Mouse (Mus musculus) ovary, adult 18-20 months (tissue): ENCODE measurements around the gene Kdm2b.

Source experiments
- DNase-seq: peaks from one replicate; pipeline ENCODE4 v3.0.0; 2022; ENCODE audit warnings: low spot score, mixed read lengths

The Kdm2b gene

DNA sequence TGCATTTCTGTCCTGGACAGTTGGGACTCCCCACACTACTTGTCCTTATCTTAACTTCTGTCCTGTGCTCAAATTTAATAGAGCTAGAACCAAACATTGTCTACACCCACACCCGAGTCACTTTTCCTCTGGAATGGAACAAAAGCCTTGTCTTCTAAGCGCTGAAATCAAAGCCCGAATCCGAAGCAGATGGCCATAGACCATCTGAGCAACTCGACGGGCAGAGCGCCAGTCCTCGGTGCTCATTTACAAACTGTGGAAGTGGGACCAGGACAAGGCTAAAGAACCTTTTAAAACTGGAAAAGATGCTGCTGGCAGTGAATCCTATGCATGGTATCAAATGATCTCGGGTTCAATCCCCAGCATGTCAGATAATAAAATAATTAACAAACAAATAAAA, 17.5 kb downstream of the Kdm2b start:
- no peak for DNase-seq

GRCm38 (mm10) chr5:122971438-122971837, 18.2 kb downstream of the Kdm2b start:
- no peak for DNase-seq

DNA sequence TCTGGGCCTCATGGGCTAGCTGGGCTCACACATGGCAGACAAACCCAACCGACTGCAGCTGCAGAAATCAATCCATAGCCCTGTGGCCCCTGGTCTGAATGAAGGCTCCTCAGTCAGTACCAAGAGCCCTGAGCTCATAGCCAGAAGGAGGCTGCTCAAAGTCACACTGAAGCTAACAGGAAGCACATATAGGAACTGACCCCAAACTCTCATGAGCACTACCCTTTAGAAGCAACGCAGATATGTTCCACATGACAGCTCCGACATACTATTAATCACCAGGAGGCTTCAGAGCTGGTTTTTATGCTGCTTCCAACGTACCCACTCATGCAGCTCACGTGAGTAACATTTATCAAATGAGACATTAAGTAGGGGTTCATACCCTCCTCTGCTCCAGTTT, 19.6 kb downstream of the Kdm2b start:
- DNase-seq: no peak

GRCm38 (mm10) chr5:122968322-122968721, 21.3 kb downstream of the Kdm2b start:
- DNase-seq: peak; percentile 36

DNA sequence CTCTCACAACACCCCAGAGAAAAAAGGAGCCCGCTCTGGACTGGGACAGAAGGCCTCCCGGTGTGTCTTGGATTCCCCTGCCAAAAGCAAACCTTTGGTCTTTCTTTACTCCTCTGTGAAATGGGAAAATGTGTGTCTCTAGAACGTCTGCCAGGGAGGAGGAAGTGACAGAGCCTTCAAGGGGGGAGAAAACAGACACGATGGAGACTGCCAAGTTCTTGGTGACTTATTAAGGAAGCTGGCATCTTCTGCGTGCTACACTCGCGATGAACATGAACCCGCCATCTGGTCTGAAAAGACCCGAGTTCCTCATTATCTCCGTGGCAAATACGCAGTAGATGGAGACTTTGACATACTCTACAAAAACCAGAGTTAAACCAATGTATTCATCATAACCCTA, 24.2 kb downstream of the Kdm2b start:
- no peak for DNase-seq

DNA sequence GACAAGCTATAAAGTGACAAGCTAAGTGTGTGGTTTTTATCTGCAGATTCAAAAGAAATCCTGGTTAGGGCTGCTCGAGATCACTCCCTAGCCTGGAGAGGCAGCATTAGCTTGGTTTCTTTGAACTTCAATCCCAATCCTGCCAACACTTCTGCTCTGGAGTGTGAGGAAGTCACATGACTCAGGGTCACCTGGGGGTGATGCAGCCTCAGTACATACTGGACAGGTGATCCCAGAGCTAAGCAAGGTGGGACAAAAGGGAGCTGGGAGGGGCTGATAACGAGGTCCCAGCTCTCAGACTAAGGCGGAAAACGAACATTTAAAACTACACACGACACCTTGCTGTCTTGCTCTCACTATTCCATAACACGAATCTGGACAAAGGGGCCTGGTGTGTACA, 24.8 kb downstream of the Kdm2b start:
- no peak for DNase-seq

- DNase-seq: no peak
These were observed 27.7 kb downstream of the Kdm2b start for GRCm38 (mm10) chr5:122961905-122962304.

GRCm38 (mm10) chr5:122959391-122959790, 30.2 kb downstream of the Kdm2b start:
- DNase-seq: no peak

GRCm38 (mm10) chr5:122956059-122956458, 33.6 kb downstream of the Kdm2b start:
- no peak for DNase-seq

GRCm38 (mm10) chr5:122951913-122952641, 37.5 kb downstream of the Kdm2b start:
- no peak for DNase-seq

DNA sequence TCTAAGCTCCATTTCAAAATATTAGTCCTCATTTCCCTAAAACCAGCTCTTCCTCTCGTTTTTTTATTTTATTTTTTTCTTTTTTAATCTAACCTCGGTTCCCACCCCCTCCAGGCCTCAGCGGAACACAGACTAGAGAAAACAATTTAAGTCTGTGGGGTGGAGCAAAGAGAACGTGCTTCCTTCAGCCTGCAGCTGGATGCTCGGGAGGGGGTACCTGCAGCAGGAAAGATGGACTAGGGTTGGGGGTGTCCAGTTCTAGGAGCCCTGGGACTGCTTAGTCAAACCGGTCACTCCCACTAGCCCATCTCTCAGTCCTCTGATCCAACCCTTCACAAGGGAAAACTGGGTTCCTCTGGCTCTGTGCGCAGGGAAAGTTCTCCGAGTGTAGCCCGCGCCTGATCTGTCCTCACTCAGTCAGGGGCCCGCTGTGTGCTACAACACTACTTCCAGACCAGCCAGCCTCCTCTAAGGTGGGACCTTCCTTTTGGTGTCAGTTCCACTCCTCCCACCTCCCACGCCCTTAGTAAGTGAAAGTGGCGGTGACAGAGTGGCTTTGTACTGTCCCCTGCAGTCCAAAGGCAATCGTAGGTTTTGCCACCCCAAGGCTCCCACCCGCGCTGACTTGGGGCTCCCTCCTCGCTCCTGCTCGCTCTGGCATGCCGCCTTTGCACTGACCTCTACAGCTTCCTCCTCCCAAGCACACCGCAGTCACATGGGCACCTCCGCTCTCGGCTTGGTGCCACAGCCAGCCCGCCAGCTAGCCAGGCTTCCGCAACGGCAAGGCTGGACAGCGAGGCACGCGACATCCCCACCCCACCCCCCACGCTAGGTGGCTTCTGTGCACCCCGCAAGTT, 38.3 kb downstream of the Kdm2b start:
- peak; percentile 21 for DNase-seq

GRCm38 (mm10) chr5:122950329-122950953, 39.2 kb downstream of the Kdm2b start:
- no peak for DNase-seq

DNA sequence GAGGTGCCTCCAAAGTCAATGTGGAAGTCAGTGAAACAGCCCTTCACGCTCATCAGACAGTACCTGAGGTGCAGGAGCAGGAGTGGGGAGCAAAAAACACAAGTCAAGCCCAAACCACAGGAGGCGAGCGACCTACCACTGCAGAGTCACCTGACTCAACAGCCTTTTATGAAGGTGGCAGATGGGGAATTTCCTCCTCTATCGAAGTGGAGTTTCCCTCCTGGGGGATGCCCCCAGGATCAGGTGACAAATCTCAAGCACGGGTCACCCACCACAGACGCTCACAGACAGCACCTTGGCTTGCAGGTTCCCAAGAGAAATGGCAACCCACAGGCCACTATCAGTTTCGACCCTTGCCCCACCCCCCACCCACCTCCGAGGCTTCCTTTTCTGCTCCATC, 40.5 kb downstream of the Kdm2b start:
- no peak for DNase-seq

GRCm38 (mm10) chr5:122947534-122947933, 42.1 kb downstream of the Kdm2b start:
- no peak for DNase-seq

GRCm38 (mm10) chr5:122938676-122939075, 50.9 kb downstream of the Kdm2b start:
- no peak for DNase-seq

DNA sequence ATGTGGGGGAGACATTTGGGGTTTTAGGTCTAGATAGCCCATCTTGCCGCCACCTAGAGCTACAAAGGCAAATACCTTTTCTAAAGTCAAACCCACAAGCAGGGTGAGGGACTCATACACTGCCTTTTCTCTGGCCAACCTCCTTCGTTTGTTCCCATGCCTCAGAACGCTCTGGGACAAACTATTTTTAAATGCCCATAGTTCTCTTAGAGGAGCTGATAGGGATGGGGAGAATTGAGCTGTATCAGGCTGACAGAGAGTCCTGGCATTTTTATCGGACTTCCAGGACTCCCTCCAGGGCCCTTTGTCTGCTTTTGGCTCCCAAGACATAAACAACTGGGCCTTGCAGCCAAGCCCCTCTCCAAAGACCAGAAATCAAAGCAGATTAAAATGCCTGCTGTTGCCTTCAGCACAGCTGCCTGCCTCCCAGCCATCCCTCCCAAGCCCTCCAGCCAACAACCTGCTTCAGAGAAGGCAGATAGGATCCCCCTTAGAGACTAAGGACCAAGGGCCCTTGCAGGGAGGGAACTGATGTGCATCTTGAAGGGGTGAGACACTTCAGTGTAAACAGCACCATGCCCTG, 51.6 kb downstream of the Kdm2b start:
- peak; percentile 24 for DNase-seq

DNA sequence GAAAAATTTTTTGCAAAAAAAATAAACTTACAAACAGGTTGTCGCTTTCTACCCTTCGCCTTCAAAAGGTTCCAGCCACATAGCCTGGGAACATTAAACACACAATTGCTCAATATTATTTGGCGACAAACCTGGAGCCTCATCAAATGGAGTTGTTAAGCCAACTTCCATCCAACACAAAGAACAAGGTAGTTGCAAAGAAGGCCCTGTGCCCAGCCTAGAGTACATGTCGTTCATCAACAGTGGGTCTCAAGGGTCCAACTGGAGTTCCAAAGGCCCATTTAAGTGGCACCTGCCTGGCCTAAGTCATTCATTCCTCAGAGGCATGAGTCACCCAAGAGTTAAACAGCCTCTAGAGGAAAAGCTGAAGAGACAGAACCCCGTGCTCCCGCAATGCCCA, 52.6 kb downstream of the Kdm2b start:
- no peak for DNase-seq

- DNase-seq: no peak
These were observed 53.8 kb downstream of the Kdm2b start for GRCm38 (mm10) chr5:122935810-122936209.

DNA sequence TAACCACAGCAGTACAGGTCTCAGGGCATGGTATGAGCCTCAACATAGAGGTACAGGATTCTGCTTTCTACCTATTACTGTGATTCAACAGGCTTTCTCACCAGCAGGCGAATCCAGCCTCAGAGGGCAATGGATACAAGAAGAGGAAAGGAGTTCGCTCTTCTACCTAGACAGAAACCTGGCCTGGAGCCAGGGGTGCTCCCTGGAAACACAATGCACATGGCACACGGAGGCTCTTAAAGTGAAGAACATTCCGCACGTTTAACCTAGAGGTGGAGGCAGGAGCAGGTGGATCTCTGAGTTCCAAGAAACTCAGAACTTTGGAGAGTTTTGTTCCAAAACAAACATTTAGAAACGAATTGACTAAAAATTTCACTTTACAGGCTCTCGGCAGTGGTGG, 58.6 kb downstream of the Kdm2b start:
- DNase-seq: no peak

DNA sequence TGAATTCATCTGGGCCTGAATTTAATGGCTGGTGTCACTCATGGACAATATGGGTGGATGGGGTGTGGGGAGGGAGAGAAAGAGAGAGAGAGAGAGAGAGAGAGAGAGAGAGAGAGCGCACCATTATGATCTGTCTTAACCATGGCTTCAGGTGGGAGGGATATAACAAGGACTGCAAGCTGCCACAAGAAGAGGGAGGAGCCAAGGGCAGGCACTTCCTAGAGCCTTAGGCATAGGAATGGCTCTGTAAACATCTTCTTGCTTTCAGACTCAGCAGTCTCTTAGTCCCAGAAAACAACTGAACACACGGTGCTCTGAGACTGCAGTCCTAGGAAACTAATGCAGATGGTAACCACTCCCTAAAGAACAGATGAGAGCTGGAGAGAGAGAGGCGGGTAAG, 61.3 kb downstream of the Kdm2b start:
- DNase-seq: no peak

DNA sequence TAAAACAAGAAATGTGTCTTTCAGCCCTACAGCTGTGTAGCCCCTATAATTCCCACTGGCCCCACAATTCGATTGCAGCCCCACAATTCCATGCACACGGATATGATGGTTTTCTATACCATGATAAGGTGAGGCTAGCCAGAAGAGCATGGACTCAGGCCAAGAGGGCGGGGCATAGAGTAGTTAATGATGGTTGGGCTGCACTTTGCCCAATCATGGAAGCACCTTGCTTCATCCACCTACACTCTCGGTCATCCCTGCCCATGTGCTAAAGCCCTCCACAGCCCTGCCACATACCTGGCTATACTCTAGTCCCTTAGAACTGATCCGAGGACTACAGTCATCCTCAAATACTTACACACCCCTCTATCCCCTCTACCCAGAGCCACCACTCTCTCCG, 61.9 kb downstream of the Kdm2b start:
- DNase-seq: no peak

GRCm38 (mm10) chr5:122927092-122927491, 62.5 kb downstream of the Kdm2b start:
- DNase-seq: no peak

DNA sequence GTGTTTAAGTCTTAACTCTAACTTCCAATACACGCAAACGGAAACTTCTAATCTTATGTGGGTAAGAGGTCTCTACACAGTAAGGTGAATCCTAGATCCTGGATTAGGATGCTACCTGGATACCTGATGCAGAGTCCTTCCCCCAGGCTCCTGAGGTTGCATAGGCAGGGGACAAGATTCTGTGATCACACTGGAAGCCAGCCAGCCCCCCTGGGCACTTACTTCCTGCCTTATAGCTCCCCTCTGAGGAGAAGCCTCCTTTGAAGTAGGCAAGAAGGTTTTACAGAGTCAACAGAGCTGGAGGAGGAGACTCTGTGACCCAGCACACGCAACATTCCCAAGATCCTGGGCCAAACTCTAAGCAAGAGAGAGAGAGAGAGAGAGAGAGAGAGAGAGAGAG, 63.3 kb downstream of the Kdm2b start:
- DNase-seq: no peak
